Mouse (Mus musculus) C2C12 (cell line): Measurements from ENCODE around the gene Ccnd1. TPM values are rescaled to one million over a fixed set of nuclear protein-coding genes. Genes with fewer than 3 reads are reported as not detected.

Source experiments
- H3K27me3 ChIP-seq: one replicate; pipeline ENCODE4 v1.6.1; 2011; ENCODE audit not compliant: control insufficient read depth, insufficient read depth, insufficient read length
- H3K36me3 ChIP-seq: one replicate; pipeline ENCODE4 v1.6.1; 2011; ENCODE audit not compliant: control insufficient read depth, insufficient read depth
- H3K4me3 ChIP-seq: one replicate; pipeline ENCODE4 v1.5.1; 2011; ENCODE audit warnings: mild to moderate bottlenecking, control low read depth; ENCODE audit not compliant: poor library complexity, insufficient read depth, severe bottlenecking
- H3K79me2 ChIP-seq: one replicate; pipeline ENCODE4 v1.6.1; 2011; ENCODE audit not compliant: control insufficient read depth, insufficient read depth
- H3K79me3 ChIP-seq: one replicate; pipeline ENCODE4 v1.6.1; 2011; ENCODE audit warnings: low read depth, control low read depth
- H3ac ChIP-seq: one replicate; pipeline ENCODE3; 2011; ENCODE audit warnings: low read depth; ENCODE audit not compliant: control insufficient read depth, insufficient read length
- CEBPB ChIP-seq: IDR thresholded peaks from one replicate; pipeline ENCODE4 v1.6.1; 2011; ENCODE audit warnings: low read depth, mild to moderate bottlenecking, control low read depth, moderate library complexity
- CTCF ChIP-seq: IDR thresholded peaks from one replicate; pipeline ENCODE4 v1.5.1; 2011; ENCODE audit not compliant: control insufficient read depth, insufficient read depth, insufficient read length
- FOSL1 ChIP-seq: IDR thresholded peaks from one replicate; pipeline ENCODE4 v1.8.0; 2011; ENCODE audit warnings: mild to moderate bottlenecking, low read length; ENCODE audit not compliant: poor library complexity, insufficient read depth, severe bottlenecking
- MAX ChIP-seq: IDR thresholded peaks from one replicate; pipeline ENCODE4 v1.6.1; 2011; ENCODE audit warnings: mild to moderate bottlenecking, control low read depth
- MYOD1 ChIP-seq: IDR thresholded peaks from one replicate; pipeline ENCODE4 v1.6.1; 2011; ENCODE audit warnings: low read depth; ENCODE audit not compliant: control insufficient read depth, insufficient read length
- MYOG ChIP-seq: IDR thresholded peaks from one replicate; pipeline ENCODE4 v1.6.1; 2011; ENCODE audit not compliant: control insufficient read depth, insufficient read length; ENCODE audit errors: extremely low read depth
- USF1 ChIP-seq: IDR thresholded peaks from one replicate; pipeline ENCODE4 v1.6.1; 2011; ENCODE audit warnings: low read depth, mild to moderate bottlenecking, control low read depth, moderate library complexity
- polyA plus RNA-seq: library from polyadenylated mRNA; unstranded; fragments of >200 nt; fragmentation: generic; extraction: Trizol; gene quantifications from one replicate; pipeline ENCODE4 v1.2.1, GENCODE M21; 2012; ENCODE audit warnings: missing spikeins

The Ccnd1 gene
- polyA plus RNA-seq, 1 experiment: 196 TPM

DNA sequence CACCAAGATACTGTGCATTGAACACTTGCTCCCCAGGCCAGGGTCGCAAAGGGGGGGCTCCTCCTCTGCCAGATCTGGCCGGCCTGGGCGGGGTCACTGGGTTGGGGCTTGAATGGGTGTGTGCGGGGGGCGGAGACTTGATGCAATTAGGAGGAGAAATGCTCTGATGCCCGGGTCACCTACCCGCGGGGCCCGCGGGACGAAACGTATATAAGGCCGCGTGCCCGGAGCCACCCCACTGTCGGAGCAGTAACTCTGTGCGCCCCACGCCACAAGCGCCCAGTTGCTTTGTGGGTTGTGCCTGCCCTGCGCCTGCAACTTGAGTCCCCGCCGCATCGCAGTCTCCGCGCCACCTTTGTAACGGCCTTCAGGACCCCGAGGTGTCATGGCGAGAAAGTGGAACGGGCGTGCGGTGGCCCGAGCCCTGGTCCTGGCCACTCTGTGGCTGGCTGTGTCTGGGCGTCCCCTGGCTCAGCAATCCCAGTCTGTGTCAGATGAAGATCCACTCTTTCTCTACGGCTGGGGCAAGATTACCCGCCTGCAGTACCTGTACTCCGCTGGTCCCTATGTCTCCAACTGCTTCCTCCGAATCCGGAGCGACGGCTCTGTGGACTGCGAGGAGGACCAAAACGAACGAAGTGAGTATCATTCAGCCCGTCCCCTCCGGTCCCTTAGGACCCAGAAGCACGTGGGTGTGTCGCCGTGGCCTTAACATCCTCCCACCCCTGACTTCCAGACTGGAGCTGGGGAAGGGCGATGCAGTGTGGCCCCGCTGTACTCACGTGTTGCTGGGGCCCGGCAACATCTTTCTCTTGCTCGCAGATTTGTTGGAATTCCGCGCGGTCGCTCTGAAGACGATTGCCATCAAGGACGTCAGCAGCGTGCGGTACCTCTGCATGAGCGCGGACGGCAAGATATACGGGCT, 43.2 kb downstream of the Ccnd1 start, which contains the start of gene Fgf15:
Gene Fgf15, plus strand, starts transcription at position 238 of the 925 bp plus-strand sequence.
- H3K79me2 ChIP-seq: no peaks in the 10 kb centered on the region
- H3K4me3 ChIP-seq: peak within 1 kb of the TSS; percentile 19
- peaks cover 39% of the 10 kb centered on the region for H3K27me3 ChIP-seq
- TF ChIP-seq MYOD1 (no peak), CEBPB (no peak), FOSL1 (no peak), MYOG (no peak), USF1 (no peak), MAX (no peak)
- H3K79me3 ChIP-seq: no peaks in the 10 kb centered on the region
- H3K36me3 ChIP-seq: no peaks in the 10 kb centered on the region
- peak within 1 kb of the TSS; percentile 52 for H3ac ChIP-seq

DNA sequence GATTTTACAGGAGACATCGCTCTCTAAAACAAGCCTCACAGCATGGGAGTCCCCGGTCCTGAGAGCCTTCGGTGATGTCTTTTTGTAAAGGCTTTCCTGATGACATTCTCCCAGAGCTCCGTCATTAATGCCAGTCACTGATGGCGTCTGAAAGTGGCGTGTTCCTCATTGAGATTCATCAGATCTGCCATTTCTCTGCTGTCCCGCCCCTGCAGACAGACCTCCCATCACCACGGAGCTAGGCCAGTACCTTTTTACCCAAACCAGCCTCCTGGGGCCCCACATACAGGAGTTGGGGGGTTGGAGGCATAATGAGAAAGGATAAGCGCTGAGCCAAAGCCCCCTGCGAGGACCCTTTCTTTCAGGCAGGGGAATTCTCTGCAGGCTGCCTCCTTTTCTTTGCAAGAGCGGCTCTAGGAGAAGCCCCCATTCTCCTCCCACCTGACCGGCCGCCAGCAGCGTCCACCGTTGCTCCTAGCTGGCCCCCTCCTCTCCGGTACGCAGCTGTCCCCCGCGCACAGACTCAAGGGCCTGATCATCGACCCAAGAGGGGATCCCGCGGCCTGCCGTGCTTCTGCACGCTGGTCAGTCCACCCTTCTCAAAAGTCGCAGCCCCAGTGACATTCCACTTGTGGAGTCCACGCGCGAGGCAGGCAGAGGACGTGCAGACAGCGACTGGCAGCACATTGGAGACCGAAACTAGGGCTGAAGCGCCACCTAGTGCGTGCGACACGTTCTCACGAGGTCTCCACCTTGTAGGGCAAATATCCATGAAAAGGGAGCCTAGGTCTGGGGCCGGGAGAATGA, 44.2 kb downstream of the Ccnd1 start:
- Histone ChIP-seq H3K27me3 (peaks cover 33% of the 10 kb centered on the region), H3ac (peak overlapping the region; percentile 33), H3K4me3 (peak overlapping the region; percentile 19), H3K79me3 (no peaks in the 10 kb centered on the region), H3K79me2 (no peaks in the 10 kb centered on the region), H3K36me3 (no peaks in the 10 kb centered on the region)
- TF ChIP-seq CTCF (peak; percentile 92), MAX (peak; percentile 59), FOSL1 (no peak)

DNA sequence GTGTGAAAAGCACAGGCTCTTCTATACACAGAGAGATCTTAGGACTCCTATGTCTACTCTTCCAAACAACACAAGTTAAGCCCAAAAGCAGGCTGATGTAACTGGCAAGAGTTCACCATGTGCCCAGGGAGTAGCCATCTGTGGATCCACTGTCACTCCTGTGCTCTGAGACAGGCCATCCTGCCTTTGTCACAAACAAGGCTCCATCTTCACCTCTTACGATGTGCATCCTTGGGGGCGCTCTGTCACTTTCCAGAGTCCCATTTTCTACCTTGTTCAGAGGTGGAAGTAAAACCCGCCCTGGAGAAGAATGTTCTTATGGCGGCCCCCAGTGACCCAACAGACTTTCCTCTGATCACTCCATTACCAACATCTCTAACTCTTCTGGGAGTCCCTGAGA, 45.0 kb downstream of the Ccnd1 start:
- no peak overlapping the region for H3K4me3 ChIP-seq
- no peak overlapping the region for H3ac ChIP-seq
- no peaks in the 10 kb centered on the region for H3K79me2 ChIP-seq
- no peaks in the 10 kb centered on the region for H3K36me3 ChIP-seq
- no peak for TF ChIP-seq MYOG
- no peak for TF ChIP-seq FOSL1
- TF ChIP-seq CTCF: no peak
- no peak for TF ChIP-seq MYOD1
- TF ChIP-seq MAX: no peak
- no peaks in the 10 kb centered on the region for H3K79me3 ChIP-seq
- H3K27me3 ChIP-seq: peaks cover 30% of the 10 kb centered on the region

DNA sequence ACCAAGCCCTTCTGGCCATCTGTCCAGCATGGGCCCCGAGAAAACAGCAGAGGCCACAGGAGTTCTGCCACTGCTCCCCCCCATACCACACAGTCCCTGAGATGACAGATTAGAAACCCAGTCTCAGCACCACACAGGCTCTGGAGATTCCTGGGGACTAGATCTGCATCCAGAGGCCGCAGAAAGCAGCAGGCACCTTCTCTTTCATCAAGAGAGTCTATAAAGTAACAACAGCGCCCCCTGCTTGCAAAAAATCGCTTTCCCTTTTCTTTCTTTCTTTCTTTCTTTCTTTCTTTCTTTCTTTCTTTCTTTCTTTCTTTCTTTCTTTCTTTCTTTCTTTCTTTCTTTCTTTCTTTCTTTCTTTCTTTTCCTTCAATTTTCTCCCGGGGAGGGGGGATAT, 45.5 kb downstream of the Ccnd1 start:
- Histone ChIP-seq H3K36me3 (no peaks in the 10 kb centered on the region), H3K27me3 (peaks cover 25% of the 10 kb centered on the region), H3K79me3 (no peaks in the 10 kb centered on the region), H3ac (no peak overlapping the region), H3K79me2 (no peaks in the 10 kb centered on the region), H3K4me3 (no peak overlapping the region)
- TF ChIP-seq USF1 (no peak), CEBPB (no peak), MYOG (no peak), MYOD1 (no peak), MAX (no peak)

DNA sequence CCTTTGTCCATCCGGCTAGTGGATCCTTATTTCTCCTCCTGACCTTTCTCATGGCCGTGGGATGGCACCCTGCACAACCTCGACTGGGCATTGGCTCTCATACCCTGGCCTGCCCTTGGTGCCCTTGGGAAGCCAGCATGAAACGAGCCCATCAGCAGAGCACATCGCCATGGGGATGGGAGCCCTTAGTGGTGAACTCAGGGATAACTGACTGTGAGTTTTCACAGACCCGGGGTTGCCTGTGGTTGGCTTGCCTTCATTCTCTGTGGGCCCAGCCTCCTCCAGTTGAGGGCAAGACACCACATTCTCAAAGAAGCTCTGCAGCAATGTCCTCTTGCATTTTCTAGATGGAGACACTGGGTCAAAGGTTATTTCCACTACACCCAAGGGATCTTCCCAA, 47.4 kb downstream of the Ccnd1 start:
- H3K36me3 ChIP-seq: no peaks in the 10 kb centered on the region
- no peaks in the 10 kb centered on the region for H3K79me2 ChIP-seq
- H3K4me3 ChIP-seq: no peak overlapping the region
- H3ac ChIP-seq: no peak overlapping the region
- no peaks in the 10 kb centered on the region for H3K79me3 ChIP-seq
- no peak for TF ChIP-seq FOSL1
- no peak for TF ChIP-seq MYOD1
- TF ChIP-seq CEBPB: no peak
- TF ChIP-seq USF1: no peak
- no peak for TF ChIP-seq CTCF
- no peak for TF ChIP-seq MAX
- TF ChIP-seq MYOG: no peak
- peaks cover 19% of the 10 kb centered on the region for H3K27me3 ChIP-seq
